Mouse (Mus musculus) erythroblast, embryonic 14.5 days (primary cell): ENCODE measurements around the gene Xdh.

Experiments
- GATA1 ChIP-seq: IDR thresholded peaks from 2 replicates; pipeline ENCODE4 v1.6.1; 2012; ENCODE audit warnings: low read length, inconsistent platforms, mixed read lengths
- TAL1 ChIP-seq: IDR thresholded peaks from 3 replicates; pipeline ENCODE4 v1.6.1; 2012; ENCODE audit warnings: low read length, inconsistent platforms, mixed read lengths

GRCm38 (mm10) chr17:73960745-73961144 lies 10.7 kb upstream of the Xdh start:
- TF ChIP-seq GATA1 (no peak), TAL1 (no peak)
